Mouse (Mus musculus) G1E (cell line): Measurements from ENCODE around the gene Mecom.

Experiments
- CTCF ChIP-seq: IDR thresholded peaks from 2 replicates; pipeline ENCODE4 v1.5.1; 2012; ENCODE audit warnings: low read depth, low read length, inconsistent platforms, mixed read lengths
- GATA1 ChIP-seq: IDR thresholded peaks from 2 replicates; pipeline ENCODE4 v1.6.1; 2012; ENCODE audit warnings: borderline replicate concordance, low read length, inconsistent platforms, mixed read lengths
- GATA2 ChIP-seq: IDR thresholded peaks from 2 replicates; pipeline ENCODE4 v1.6.1; 2012; ENCODE audit warnings: low read depth, low read length, inconsistent platforms, borderline replicate concordance
- POLR2AphosphoS5 ChIP-seq: IDR thresholded peaks from 2 replicates; pipeline ENCODE4 v1.6.1; 2012; ENCODE audit warnings: low read depth, low read length, inconsistent platforms; ENCODE audit not compliant: insufficient replicate concordance

DNA sequence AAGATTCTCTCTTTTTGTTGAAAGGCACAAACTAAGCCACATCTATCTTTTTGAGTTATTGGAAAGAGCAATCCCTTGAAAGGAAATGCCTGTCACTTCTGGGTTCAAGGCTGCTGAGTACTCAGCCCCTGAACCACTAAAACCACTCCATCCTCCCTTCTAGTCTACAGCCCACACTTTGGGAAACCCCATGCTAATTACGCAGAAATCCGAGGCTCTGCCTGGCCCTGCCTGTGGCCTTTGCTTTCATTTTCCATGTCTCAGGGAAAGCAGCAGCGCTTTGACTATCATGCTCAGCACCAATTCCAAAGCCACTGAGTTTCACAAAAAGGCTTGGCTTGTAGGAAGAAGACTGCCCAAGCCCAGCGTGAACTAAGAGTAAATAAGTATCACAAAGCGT, 70.8 kb downstream of the Mecom start:
- no peak for TF ChIP-seq CTCF
- no peak for TF ChIP-seq POLR2AphosphoS5
- no peak for TF ChIP-seq GATA1
- TF ChIP-seq GATA2: no peak
